8 mouse cellular contexts compared by ENCODE assay signal in genomic region chr5:64380698-64381375, GRCm38 (mm10).
DNase-seq lines count a peak whose midpoint lies in the region; ATAC-seq and TF ChIP-seq lines count a peak whose summit lies in the region.

No protein-coding gene starts in this region.

- TF ChIP-seq CTCF in heart, adult 2 months (IDR thresholded peaks at IDR 0.05), result no peak

- no peak for ATAC-seq in heart, embryonic 12.5 days (ENCODE audit: insufficient number of reproducible peaks, low FRiP score)
- 0 out of 2 replicates have a peak, but pooled peaks have one; percentile 45 for ATAC-seq in hindbrain, embryonic 13.5 days (ENCODE audit: low FRiP score)

- peaks cover 3% of the 10 kb centered on the region; the same call in 1 of the 2 replicates for H3K36me3 ChIP-seq in heart, adult 2 months (ENCODE audit: control insufficient read depth, insufficient read depth, low read length)
- H3K36me3 ChIP-seq in heart, embryonic 12.5 days, result no peaks in the 10 kb centered on the region
- H3K36me3 ChIP-seq in ES-E14 (ENCODE audit: control insufficient read depth, insufficient read depth, low read length, poor library complexity, severe bottlenecking), result no peaks in the 10 kb centered on the region
- H3K36me3 ChIP-seq in hindbrain, embryonic 13.5 days, result no peaks in the 10 kb centered on the region

- no peaks in the 10 kb centered on the region for H3K79me2 ChIP-seq in heart, adult 2 months (replicated peaks; ENCODE audit: control insufficient read depth, insufficient read depth, low read length)

- no peaks in the 10 kb centered on the region for H3K27me3 ChIP-seq in heart, adult 2 months (ENCODE audit: control insufficient read depth, insufficient read depth, low read length)
- no peaks in the 10 kb centered on the region for H3K27me3 ChIP-seq in heart, embryonic 12.5 days (replicated peaks)
- H3K27me3 ChIP-seq in hindbrain, embryonic 13.5 days, result 0 out of 2 replicates have a peak, but pooled peaks cover 4% of the 10 kb centered on the region

- no peaks in the 10 kb centered on the region for H3K9me3 ChIP-seq in heart, embryonic 12.5 days (replicated peaks)
- no peaks in the 10 kb centered on the region for H3K9me3 ChIP-seq in ES-E14 (ENCODE audit: control insufficient read depth, insufficient read depth, low read depth, low read length)
- no peaks in the 10 kb centered on the region for H3K9me3 ChIP-seq in hindbrain, embryonic 13.5 days

- intact Hi-C loops in heart, adult 2 months (cut with DNase I), result loop anchor here (5.0 kb wide), 1 partner anchor 321 kb away; no protein-coding TSS in a partner anchor

- in situ Hi-C loops in ES-E14 (cut with MboI; ENCODE audit: low sequenced_read_pairs in 2 of 2, unreplicated experiment in 2 of 2), result loop anchor here (10.0 kb wide), 3 partner anchors 204 to 484 kb away; no protein-coding TSS in a partner anchor

- H3K4me3 ChIP-seq in heart, adult 2 months, result no peak overlapping the region
- H3K4me3 ChIP-seq in heart, embryonic 12.5 days, result no peak overlapping the region
- no peak overlapping the region for H3K4me3 ChIP-seq in ES-E14 (ENCODE audit: insufficient read depth in 1 of 2, low read depth in 1 of 2, low read length in 2 of 2, poor library complexity in 1 of 2, severe bottlenecking in 1 of 2)
- H3K4me3 ChIP-seq in hindbrain, embryonic 13.5 days, result no peak overlapping the region

- peak in 1 of 2 experiments; percentile 71 for DNase-seq in heart, adult 2 months
- DNase-seq in ES-E14 (ENCODE audit: low read depth, low spot score), result no peak
- peak; percentile 68 for DNase-seq in lung, postnatal 14 days
- DNase-seq in thymus, postnatal 36 days, result peak; percentile 26 to 44
- DNase-seq in embryo, embryonic 9.5 days (ENCODE audit: extremely low spot score), result no peak
- no peak for DNase-seq in right cerebral cortex, adult 18-20 months

- no peak for TF ChIP-seq POLR2A in heart, adult 2 months (IDR thresholded peaks at IDR 0.05; ENCODE audit: insufficient read depth, low read depth, low read length)

- H3K27ac ChIP-seq in heart, adult 2 months, result peak overlapping the region; percentile 73
- H3K27ac ChIP-seq in heart, embryonic 12.5 days (ENCODE audit: poor library complexity, severe bottlenecking), result no peak overlapping the region
- H3K27ac ChIP-seq in ES-E14 (ENCODE audit: insufficient read depth, low read depth, low read length, poor library complexity, severe bottlenecking), result no peak overlapping the region; the same call in 1 of the 2 replicates
- 0 out of 2 replicates have a peak overlapping the region, but pooled peaks have one; percentile 4 for H3K27ac ChIP-seq in hindbrain, embryonic 13.5 days

- TF ChIP-seq EP300 in heart, adult 2 months (IDR thresholded peaks at IDR 0.05; ENCODE audit: insufficient read depth, low read depth, low read length), result no peak

- WGBS in heart, adult 2 months, result 42% methylated on average over 10 of the region's 11 CpGs
- WGBS in heart, embryonic 12.5 days, result 57% methylated on average over 11 of the region's 11 CpGs
- WGBS in hindbrain, embryonic 13.5 days, result 60% methylated on average over 11 of the region's 11 CpGs

- peaks cover 26% of the 10 kb centered on the region for H3K4me1 ChIP-seq in heart, adult 2 months (ENCODE audit: control insufficient read depth, insufficient read depth, low read length)
- H3K4me1 ChIP-seq in heart, embryonic 12.5 days (replicated peaks), result peaks cover 44% of the 10 kb centered on the region
- H3K4me1 ChIP-seq in ES-E14 (ENCODE audit: control insufficient read depth in 2 of 2, insufficient read depth in 2 of 2, low read length in 2 of 2, poor library complexity in 1 of 2), result peaks cover 4 to 37% of the 10 kb centered on the region in 2 experiments; a peak in 3 of 4 replicates
- peaks cover 28% of the 10 kb centered on the region for H3K4me1 ChIP-seq in hindbrain, embryonic 13.5 days (replicated peaks)

- no peak overlapping the region for H3K4me2 ChIP-seq in heart, embryonic 12.5 days
- H3K4me2 ChIP-seq in hindbrain, embryonic 13.5 days, result no peak overlapping the region

- H3K9ac ChIP-seq in heart, adult 2 months (ENCODE audit: low read depth, low read length), result no peak overlapping the region
- no peak overlapping the region for H3K9ac ChIP-seq in heart, embryonic 12.5 days
- H3K9ac ChIP-seq in ES-E14 (ENCODE audit: insufficient read depth, low read depth, low read length, poor library complexity, severe bottlenecking), result peak overlapping the region; percentile 18; the same call in 1 of the 2 replicates
- no peak overlapping the region for H3K9ac ChIP-seq in hindbrain, embryonic 13.5 days

TF ChIP-seq in ES-E14, 5 proteins besides CTCF, POLR2A, EP300 and RAD21:
- TF ChIP-seq CHD2 (IDR thresholded peaks at IDR 0.05; ENCODE audit: low read depth, low read length), result no peak
- TF ChIP-seq ZNF384 (IDR thresholded peaks at IDR 0.05; ENCODE audit: low read depth, low read length), result no peak
- no peak for TF ChIP-seq MAFK (IDR thresholded peaks at IDR 0.05; ENCODE audit: insufficient read depth, low read depth, low read length)
- no peak for TF ChIP-seq ZC3H11A (IDR thresholded peaks at IDR 0.05; ENCODE audit: borderline replicate concordance, low read depth, low read length)
- no peak for TF ChIP-seq HCFC1 (IDR thresholded peaks at IDR 0.05; ENCODE audit: borderline replicate concordance, insufficient read depth, low read length)

Comparison
In these comparisons a context has a peak if more than half of its experiments do, and no peak if none do; other contexts are left out.
1. H3K27ac ChIP-seq: peak in heart, adult 2 months (single experiment) and hindbrain, embryonic 13.5 days (single experiment); none in heart, embryonic 12.5 days (single experiment) and ES-E14 (single experiment).
2. DNase-seq: peak in lung, postnatal 14 days (single experiment) and thymus, postnatal 36 days (2 of 2); none in ES-E14 (single experiment), embryo, embryonic 9.5 days (single experiment) and right cerebral cortex, adult 18-20 months (single experiment).